Mouse (Mus musculus) fat pad, adult 2 months (tissue): ENCODE measurements around the gene Rpl9-ps1.
A peak's percentile ranks its signal among the peaks of the same experiment; 100 is the strongest.

Experiments used
- DNase-seq: peaks from one replicate; pipeline ENCODE4 v3.0.0-alpha.2; 2011; ENCODE audit warnings: low read depth, low spot score; ENCODE audit errors: extremely low read depth

The Rpl9-ps1 gene

GRCm38 (mm10) chr11:83623586-83623985 is 21.8 kb downstream of the Rpl9-ps1 start:
- DNase-seq, result no peak

DNA sequence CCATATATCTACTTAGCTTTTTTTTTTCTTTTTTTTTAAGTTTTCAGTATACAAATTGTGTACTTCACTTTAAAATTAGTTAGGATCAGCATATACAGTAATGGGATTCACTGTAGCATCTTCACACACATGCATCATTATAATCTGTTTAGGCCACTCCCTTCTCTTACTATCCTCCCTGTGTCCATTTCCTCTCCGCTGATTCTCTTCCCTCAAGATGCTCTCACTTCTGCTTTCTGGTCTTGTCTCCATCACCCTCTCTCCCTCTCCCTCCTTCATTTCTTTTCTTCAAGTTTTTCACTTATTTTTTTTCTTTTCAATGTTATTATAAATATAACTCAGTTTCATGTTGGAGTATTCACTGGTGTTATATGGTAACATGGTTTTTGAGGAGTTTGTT is 26.4 kb downstream of the Rpl9-ps1 start:
- no peak for DNase-seq

- DNase-seq, result no peak
Observed at GRCm38 (mm10) chr11:83618238-83618637, 27.2 kb downstream of the Rpl9-ps1 start.

- no peak for DNase-seq
Observed at GRCm38 (mm10) chr11:83616586-83616985, 28.8 kb downstream of the Rpl9-ps1 start.

DNA sequence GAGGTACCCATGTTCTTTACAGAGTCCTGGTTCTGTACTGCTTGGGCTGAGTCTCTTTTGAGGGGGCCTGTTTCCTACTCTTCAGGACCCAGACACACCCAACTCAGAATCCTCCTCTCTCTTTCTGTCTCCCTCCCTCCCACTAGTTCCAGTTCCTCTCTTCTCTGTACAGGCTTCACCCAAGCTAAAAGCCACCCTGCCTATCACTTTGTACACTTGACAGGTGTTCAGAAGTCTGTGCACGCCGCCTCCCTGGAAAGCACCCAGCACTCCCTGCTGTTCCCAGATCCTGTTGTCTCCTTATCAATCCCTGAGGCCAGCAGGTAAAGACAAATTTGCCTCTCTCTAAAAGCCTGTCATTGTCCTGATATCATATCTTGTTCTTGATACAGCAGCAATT is 34.5 kb downstream of the Rpl9-ps1 start:
- no peak for DNase-seq

DNA sequence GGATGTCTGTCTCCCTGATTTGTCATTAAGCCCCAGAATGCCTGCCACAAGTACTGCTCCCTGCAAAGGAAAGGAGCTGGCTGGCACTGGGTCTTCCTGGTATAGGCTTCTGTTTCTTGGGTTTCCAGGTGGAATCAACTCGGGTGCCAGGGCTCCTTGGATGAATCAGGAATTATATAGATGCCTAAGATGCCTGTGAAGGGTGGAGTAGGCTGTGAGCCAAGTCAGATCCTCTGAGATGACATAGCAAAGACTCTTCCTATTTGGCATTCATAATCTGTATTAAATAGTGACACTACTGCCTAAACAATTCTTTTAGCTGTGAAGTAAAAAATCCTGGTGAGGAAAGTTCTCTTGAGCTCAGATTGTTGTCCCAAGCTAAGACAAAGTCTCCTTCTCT is 39.0 kb downstream of the Rpl9-ps1 start:
- no peak for DNase-seq

DNA sequence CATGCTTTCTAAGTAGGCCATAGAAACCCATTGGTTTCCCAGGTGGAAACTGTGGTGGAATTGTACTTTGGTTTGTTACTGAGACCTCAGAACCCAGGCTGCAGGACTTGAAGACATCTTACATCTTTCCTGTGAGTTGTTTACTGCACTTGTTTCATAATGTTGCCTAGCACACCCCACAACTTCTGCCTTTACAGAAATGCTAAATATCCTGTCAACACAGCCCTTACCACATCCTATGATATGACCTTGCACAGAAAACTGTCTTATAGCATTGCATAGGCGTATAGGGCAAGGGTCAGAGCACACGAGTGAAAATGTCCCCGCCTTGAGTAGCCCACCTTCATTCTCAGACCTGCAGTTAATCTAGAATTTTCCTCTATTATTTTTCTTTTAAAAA is 39.9 kb downstream of the Rpl9-ps1 start:
- DNase-seq, result no peak

GRCm38 (mm10) chr11:83604698-83605097 is 40.7 kb downstream of the Rpl9-ps1 start:
- DNase-seq, result no peak

DNA sequence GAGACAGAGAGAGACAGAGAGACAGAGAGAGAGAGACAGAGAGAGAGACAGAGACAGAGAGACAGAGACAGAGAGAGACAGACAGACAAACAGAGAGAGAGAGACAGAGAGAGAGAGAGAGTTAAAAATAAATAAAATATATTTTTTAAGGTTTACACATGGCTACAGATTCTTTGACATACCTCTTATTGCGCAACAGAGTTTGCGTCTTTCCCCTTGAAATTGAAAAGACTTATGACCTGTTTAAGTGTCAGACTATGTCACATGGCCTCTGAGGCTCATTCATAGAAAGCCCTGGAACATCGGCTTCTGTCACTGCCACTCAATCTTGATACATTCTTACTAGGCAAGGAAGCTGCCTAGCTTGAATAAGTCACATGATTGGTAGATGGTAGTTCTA is 42.0 kb downstream of the Rpl9-ps1 start:
- DNase-seq, result no peak

GRCm38 (mm10) chr11:83600576-83600975 is 44.8 kb downstream of the Rpl9-ps1 start:
- DNase-seq, result no peak

GRCm38 (mm10) chr11:83598991-83599390 is 46.4 kb downstream of the Rpl9-ps1 start:
- peak; percentile 46 for DNase-seq

DNA sequence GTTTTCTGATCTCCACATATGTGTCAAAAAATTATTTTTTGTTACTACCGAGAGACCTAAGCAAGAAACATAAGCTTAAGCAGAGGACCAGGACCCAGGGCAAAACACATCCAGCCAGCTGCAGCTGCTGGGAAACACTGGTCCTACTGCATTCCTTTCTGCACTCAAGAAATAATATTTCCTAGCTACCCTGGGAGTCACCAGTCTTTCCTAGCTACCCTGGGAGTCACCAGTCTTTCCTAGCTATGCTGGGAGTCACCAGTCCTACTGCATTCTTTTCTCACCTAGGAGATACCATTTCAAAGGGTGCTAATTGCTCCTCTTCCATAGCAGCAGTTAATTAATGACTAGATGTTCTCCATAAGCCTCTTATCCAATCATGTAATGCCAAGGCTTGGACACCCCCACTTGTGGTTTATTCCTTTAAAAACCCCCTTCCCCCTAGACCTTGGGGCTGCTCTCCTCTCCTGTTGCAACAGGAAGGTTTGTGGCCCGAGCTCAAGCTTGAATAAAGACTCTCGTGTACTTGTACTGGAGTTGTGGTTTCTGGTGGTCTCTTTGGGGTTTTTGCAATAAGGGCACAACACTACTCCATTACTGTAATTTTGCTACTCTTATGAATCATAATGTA is 47.1 kb downstream of the Rpl9-ps1 start:
- no peak for DNase-seq

DNA sequence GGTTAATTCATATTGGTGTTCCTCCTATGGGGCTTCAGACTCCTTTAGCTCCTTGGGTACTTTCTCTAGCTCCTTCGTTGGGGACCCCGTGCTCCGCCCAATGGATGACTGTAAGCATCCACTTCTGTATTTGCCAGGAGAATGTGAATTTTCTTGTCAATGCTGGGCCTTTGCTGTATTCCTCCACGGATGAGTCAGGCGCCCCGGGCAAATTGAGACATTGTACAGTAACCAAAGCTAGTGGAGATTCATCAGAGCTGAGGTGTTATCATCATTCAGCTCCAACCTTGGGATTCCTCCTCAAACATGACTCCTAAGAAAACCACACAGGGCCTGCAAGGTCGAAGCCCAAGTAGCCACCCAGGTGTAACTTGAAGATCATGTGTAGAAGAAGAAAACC is 47.6 kb downstream of the Rpl9-ps1 start:
- DNase-seq, result no peak

DNA sequence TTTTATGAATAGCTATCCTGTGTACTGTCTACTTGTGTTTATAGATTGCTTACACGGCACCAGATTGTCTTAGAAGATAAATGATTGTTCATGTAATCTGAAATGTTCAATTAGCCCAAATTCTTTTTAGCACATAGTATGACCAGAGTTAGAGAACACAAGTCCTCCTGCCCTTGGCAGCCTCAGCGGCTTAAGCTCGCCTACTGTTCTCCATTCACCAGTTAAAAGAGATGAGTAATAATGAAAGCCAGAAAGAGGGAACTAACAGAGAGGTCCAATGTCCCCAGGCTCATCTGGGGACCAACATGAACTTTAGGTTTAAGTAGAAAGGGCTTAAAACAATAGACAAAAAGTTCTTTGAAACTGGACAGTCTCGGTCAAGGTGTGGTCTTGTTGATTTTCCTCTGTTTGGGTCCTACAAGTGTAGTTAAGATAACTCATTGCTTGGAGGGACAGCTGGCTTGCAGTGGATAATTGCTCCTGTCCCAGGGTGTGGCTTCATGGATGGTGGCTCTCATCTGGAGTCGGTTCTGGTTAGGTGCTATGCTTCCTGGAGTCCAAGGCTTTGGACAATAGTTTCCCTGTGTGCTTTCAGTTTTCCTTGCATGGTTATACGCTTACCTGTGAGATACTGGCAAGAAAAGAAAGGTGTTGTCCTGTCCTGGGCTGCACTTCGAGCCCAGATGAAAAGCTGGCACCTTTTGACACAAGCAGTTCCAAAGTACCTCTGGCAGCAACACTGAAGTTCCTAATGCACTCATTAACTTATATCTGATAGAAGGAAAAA is 49.6 kb downstream of the Rpl9-ps1 start:
- DNase-seq, result no peak
